Mouse (Mus musculus): Measurements from ENCODE around the gene F3. TPM values are rescaled to one million over a fixed set of nuclear protein-coding genes. Genes with fewer than 3 reads are reported as not detected.

The F3 gene
- polyA plus RNA-seq, 1 experiment from 2014 or later: 9.1 TPM

DNA sequence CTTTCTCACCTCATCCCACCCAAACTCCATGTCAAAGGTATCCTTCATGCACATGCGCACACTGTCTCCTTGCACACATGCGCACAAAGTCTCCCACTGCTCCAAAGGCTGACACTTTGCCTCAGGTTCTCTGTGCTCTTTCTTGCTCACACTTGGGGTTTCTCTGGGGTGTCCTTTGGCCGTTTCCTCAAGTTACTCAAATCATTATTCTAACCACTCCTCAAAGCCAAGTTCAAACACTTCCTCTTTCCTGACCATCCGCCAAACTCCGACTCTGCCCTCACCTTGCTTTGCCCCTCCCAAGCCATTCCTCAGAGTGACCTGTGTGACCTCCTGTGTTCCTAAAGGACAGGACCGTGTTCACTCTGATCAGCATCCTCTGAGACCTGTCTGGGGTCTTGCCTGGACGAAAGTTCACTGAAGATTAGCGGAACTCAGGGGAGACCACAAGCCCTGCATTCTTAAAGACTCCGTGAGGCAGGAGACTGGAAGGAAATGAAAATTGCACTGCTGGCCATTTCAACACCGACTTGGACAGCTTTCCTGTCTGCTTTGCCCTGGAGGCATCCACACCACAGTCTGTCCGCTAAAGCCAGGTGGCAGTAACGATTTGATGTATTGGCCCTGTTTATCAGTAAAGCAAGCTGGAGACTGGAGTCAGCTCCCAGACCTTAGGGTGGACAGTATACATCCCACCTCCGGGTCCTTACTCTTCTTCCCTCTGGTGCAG is 30.2 kb upstream of the F3 start:
- Histone ChIP-seq H3K27ac (no peak overlapping the region), H3K4me3 (no peak overlapping the region), H3K9me3 (no peaks in the 10 kb centered on the region), H3K27me3 (replicated peaks) (no peaks in the 10 kb centered on the region), H3K4me1 (no peaks in the 10 kb centered on the region), H3K9ac (no peak overlapping the region), H3K36me3 (replicated peaks) (no peaks in the 10 kb centered on the region), H3K4me2 (no peak overlapping the region)
- no peak for ATAC-seq (replicated peaks)
- WGBS: 78% methylated on average over 13 of the region's 13 CpGs

DNA sequence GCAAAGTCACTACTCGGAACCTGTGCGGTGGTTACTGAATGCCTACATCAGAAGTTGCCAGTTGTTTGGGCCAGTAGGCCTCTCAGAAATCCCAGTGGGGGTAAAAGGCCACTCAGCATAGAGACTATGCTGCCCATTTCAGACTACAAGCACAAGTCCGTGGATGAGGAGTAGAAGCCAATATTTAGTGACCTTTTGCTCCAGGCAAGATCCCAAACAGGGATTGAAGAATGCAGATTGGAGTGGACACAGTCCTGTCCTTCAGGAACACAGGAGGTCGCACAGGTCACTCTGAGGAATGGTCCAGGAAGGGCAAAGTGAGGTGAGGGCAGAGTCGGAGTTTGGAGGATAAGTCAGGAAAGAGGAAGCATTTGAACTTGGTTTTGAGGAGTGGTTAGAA is 29.6 kb upstream of the F3 start:
- WGBS: 87% methylated on average over 5 of the region's 5 CpGs
- Histone ChIP-seq H3K4me3 (no peak overlapping the region), H3K9ac (no peak overlapping the region), H3K9me3 (no peaks in the 10 kb centered on the region), H3K4me2 (no peak overlapping the region), H3K27ac (no peak overlapping the region), H3K4me1 (no peaks in the 10 kb centered on the region), H3K27me3 (replicated peaks) (no peaks in the 10 kb centered on the region), H3K36me3 (replicated peaks) (no peaks in the 10 kb centered on the region)
- no peak for ATAC-seq (replicated peaks)

DNA sequence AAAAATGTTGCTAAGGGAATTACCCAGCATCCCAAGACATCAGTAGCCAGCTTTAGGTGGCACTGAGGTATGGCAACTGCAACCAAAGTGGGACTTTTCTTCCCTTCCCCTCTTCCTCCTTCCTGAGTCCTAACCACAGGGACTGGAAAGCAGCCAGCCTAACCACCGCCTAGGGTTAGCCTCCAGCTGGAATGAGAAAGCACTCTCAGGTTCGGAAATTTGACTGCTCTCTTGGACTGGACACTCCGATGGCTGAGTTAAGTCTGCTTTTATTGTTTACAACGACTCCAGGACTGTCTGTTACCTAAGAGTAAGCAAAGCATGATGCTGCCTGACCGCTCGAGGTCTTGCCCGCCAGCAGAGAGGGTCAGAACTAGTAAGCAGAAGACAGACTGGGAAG is 26.2 kb upstream of the F3 start:
- WGBS: 86% methylated on average over 7 of the region's 7 CpGs
- no peak overlapping the region for H3K9ac ChIP-seq
- no peak for ATAC-seq (replicated peaks)
- H3K36me3 ChIP-seq (replicated peaks): no peaks in the 10 kb centered on the region
- H3K27me3 ChIP-seq (replicated peaks): no peaks in the 10 kb centered on the region
- no peaks in the 10 kb centered on the region for H3K9me3 ChIP-seq
- H3K27ac ChIP-seq: no peak overlapping the region
- peaks cover 28% of the 10 kb centered on the region for H3K4me1 ChIP-seq
- H3K4me2 ChIP-seq: no peak overlapping the region
- no peak overlapping the region for H3K4me3 ChIP-seq

- H3K27me3 ChIP-seq (replicated peaks): no peaks in the 10 kb centered on the region
- H3K4me3 ChIP-seq: no peak overlapping the region
- H3K9me3 ChIP-seq: no peaks in the 10 kb centered on the region
- peaks cover 28% of the 10 kb centered on the region for H3K4me1 ChIP-seq
- no peak overlapping the region for H3K4me2 ChIP-seq
- H3K27ac ChIP-seq: peak overlapping the region; percentile 89
- no peaks in the 10 kb centered on the region for H3K36me3 ChIP-seq (replicated peaks)
- ATAC-seq (replicated peaks): peak; percentile 34
- no peak overlapping the region for H3K9ac ChIP-seq
- 74% methylated on average over 4 of the region's 4 CpGs for WGBS
These were observed 23.9 kb upstream of the F3 start for GRCm38 (mm10) chr3:121699401-121699800.

DNA sequence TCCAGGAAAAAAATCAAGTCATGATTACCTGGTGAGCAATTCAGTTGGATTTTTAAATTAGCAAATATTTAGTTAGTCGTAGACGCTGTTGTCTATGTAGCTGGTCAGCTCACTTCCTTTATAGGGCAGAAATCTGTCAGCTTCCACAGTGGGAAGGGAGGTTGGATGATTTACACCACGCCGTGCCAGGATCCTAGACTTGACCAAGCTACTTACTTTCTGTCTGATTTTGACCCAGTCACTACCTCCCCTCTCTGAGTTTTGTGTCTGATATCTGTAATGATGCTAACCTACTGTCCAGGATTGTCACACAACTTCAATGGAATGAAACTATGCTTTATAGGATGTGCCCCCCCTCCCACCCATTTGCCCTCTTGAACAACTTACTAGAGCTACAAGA is 23.5 kb upstream of the F3 start:
- H3K4me1 ChIP-seq: peaks cover 28% of the 10 kb centered on the region
- no peak overlapping the region for H3K9ac ChIP-seq
- H3K27ac ChIP-seq: peak overlapping the region; percentile 89
- peak; percentile 41 for ATAC-seq (replicated peaks)
- 55% methylated on average over 4 of the region's 4 CpGs for WGBS
- peak overlapping the region; percentile 43 for H3K4me2 ChIP-seq
- H3K36me3 ChIP-seq (replicated peaks): no peaks in the 10 kb centered on the region
- H3K27me3 ChIP-seq (replicated peaks): no peaks in the 10 kb centered on the region
- H3K4me3 ChIP-seq: no peak overlapping the region
- no peaks in the 10 kb centered on the region for H3K9me3 ChIP-seq

GRCm38 (mm10) chr3:121700364-121700952 is 22.9 kb upstream of the F3 start:
- no peaks in the 10 kb centered on the region for H3K36me3 ChIP-seq (replicated peaks)
- no peaks in the 10 kb centered on the region for H3K9me3 ChIP-seq
- WGBS: 4% methylated on average over 8 of the region's 8 CpGs
- peak; percentile 96 for ATAC-seq (replicated peaks)
- peak overlapping the region; percentile 18 for H3K4me3 ChIP-seq
- H3K27ac ChIP-seq: peak overlapping the region; percentile 89
- H3K4me2 ChIP-seq: peak overlapping the region; percentile 43
- no peaks in the 10 kb centered on the region for H3K27me3 ChIP-seq (replicated peaks)
- no peak overlapping the region for H3K9ac ChIP-seq
- H3K4me1 ChIP-seq: peaks cover 28% of the 10 kb centered on the region

DNA sequence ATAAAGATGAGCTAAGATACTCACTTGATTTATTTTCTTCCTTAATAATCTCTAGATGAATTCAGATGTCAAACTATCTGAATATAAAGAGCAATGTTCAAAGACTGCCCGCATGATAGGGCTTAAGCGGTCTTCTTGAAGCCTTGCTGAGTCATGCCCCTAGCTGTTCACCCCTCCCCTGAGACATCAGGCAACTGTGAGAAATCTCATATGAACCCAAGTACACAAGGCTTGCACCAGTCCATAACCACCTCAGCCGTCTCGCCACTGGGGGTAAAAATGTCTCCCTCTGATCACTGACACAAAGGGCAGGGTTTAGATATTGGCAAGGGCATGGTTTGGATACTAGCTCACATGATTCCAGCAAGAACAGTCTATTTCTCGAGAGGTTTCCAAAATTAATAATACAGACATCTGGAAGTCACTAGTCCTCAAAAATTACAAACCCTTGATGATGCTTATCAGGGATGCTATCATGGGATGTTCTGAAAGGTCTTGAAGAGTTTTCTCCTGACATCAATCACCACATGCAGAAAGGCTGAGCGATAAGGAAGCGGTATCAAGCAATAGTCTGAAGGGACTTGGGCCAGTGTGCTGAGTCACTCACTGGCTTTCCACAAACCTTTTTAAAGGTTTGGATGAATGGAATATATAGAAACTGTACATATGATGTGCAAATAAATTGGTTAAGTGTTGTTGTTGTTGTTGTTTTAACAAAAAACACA is 20.0 kb upstream of the F3 start:
- Histone ChIP-seq H3K27me3 (replicated peaks) (no peaks in the 10 kb centered on the region), H3K9ac (no peak overlapping the region), H3K9me3 (no peaks in the 10 kb centered on the region), H3K4me2 (no peak overlapping the region), H3K4me3 (no peak overlapping the region), H3K36me3 (replicated peaks) (no peaks in the 10 kb centered on the region), H3K27ac (no peak overlapping the region), H3K4me1 (peaks cover 32% of the 10 kb centered on the region)
- 85% methylated on average over 7 of the region's 7 CpGs for WGBS
- ATAC-seq (replicated peaks): no peak

DNA sequence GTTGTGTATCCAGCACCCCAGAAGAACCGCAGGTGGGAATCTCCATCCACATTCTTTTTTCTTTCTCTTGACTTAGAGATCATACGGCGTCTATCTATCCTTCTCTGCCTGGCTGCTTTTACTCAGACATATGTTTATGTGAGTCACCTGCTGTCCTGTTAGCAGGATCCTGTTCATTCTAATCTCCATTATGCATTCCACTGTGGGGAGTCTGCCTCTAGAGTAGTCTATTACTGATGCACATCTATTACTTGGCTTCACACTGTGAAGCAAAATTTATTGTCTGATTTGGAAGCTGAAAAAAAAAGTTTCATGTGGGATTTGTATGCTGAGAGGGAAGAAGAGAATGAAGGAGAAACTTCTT is 19.5 kb upstream of the F3 start:
- H3K4me3 ChIP-seq: no peak overlapping the region
- no peak overlapping the region for H3K9ac ChIP-seq
- ATAC-seq (replicated peaks): no peak
- no peak overlapping the region for H3K27ac ChIP-seq
- no peaks in the 10 kb centered on the region for H3K27me3 ChIP-seq (replicated peaks)
- peaks cover 32% of the 10 kb centered on the region for H3K4me1 ChIP-seq
- H3K9me3 ChIP-seq: no peaks in the 10 kb centered on the region
- H3K4me2 ChIP-seq: no peak overlapping the region
- 59% methylated on average over 3 of the region's 3 CpGs for WGBS
- no peaks in the 10 kb centered on the region for H3K36me3 ChIP-seq (replicated peaks)

- H3K4me1 ChIP-seq: peaks cover 14% of the 10 kb centered on the region
- no peak for ATAC-seq (replicated peaks)
- WGBS: 54% methylated on average over 5 of the region's 5 CpGs
- no peaks in the 10 kb centered on the region for H3K27me3 ChIP-seq (replicated peaks)
- H3K36me3 ChIP-seq (replicated peaks): no peaks in the 10 kb centered on the region
- H3K9ac ChIP-seq: no peak overlapping the region
- H3K27ac ChIP-seq: peak overlapping the region; percentile 57; the same call in 1 of the 2 replicates
- H3K9me3 ChIP-seq: no peaks in the 10 kb centered on the region
- H3K4me3 ChIP-seq: no peak overlapping the region
- no peak overlapping the region for H3K4me2 ChIP-seq
These were observed 17.2 kb upstream of the F3 start for GRCm38 (mm10) chr3:121706087-121706486.

GRCm38 (mm10) chr3:121707106-121707505 is 16.2 kb upstream of the F3 start:
- no peaks in the 10 kb centered on the region for H3K9me3 ChIP-seq
- H3K27ac ChIP-seq: no peak overlapping the region
- ATAC-seq (replicated peaks): no peak
- no peak overlapping the region for H3K4me3 ChIP-seq
- WGBS: 88% methylated on average over 4 of the region's 4 CpGs
- no peaks in the 10 kb centered on the region for H3K36me3 ChIP-seq (replicated peaks)
- no peak overlapping the region for H3K9ac ChIP-seq
- H3K4me1 ChIP-seq: peaks cover 4% of the 10 kb centered on the region
- H3K27me3 ChIP-seq (replicated peaks): no peaks in the 10 kb centered on the region
- H3K4me2 ChIP-seq: no peak overlapping the region

DNA sequence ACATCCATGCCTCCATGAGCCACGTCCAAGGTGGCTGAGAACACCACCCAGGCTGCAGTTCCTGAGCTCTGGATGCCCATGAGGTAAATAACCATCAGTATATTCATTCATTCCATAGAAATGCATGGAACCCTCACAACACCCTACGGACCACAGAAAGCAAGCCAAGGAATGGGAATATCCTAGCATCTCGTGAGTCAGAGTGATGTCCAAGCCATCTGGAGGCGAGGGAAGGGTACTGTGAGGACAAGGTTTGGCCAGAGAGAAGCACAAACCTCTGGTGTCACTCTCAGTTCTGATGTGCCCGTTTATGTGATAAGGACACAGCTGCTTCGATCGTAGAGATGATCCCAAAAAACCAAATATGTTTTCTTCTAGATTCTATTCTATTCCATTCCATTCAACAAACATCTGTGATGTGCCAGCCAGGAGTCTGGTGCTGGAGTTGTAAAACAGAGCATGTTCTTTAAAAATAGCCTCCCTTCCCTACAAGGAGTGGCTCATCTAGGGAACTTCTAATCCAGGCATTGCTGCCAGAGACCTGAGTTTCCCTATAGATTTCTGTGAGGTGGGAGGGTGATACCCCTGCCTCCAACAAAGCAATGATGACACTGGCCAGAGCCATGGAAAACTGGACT is 12.3 kb upstream of the F3 start:
- Histone ChIP-seq H3K27me3 (replicated peaks) (no peaks in the 10 kb centered on the region), H3K4me1 (peaks cover 4% of the 10 kb centered on the region; the same call in 1 of the 2 replicates), H3K9ac (no peak overlapping the region), H3K27ac (no peak overlapping the region), H3K36me3 (replicated peaks) (no peaks in the 10 kb centered on the region), H3K4me2 (no peak overlapping the region), H3K4me3 (no peak overlapping the region), H3K9me3 (no peaks in the 10 kb centered on the region)
- no peak for ATAC-seq (replicated peaks)
- 85% methylated on average over 7 of the region's 7 CpGs for WGBS

- Histone ChIP-seq H3K9ac (no peak overlapping the region), H3K4me2 (no peak overlapping the region), H3K27me3 (replicated peaks) (no peaks in the 10 kb centered on the region), H3K27ac (no peak overlapping the region), H3K9me3 (no peaks in the 10 kb centered on the region), H3K4me3 (no peak overlapping the region), H3K4me1 (no peaks in the 10 kb centered on the region), H3K36me3 (replicated peaks) (no peaks in the 10 kb centered on the region)
- no peak for ATAC-seq (replicated peaks)
- 80% methylated on average over 4 of the region's 4 CpGs for WGBS
These were observed 11.1 kb upstream of the F3 start for GRCm38 (mm10) chr3:121712222-121712621.

Measured in midbrain, embryonic 15.5 days (tissue).